Mouse (Mus musculus): ENCODE data around the gene Galnt10.

DNA sequence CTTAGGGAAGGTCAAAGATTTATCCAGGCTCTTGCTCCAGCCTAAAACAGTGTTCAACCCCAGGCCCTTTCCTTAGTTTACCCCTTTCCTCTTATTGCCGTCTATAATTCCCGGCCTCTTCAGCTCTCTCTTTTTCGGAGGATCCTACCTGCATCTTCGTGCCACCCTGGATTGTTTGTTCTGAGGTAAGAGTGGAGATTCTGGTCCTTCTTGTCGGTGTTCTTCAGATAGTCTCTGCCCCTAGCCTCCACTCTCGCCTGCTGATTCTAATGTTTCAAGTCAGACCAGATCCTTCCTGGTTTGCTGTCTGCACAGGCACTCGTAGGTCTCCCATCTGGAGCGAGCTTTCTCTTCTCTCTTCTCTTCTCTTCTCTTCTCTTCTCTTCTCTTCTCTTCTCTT lies 605 bp downstream of the Galnt10 start:
- TF ChIP-seq POLR2A (IDR thresholded peaks at IDR 0.05; ENCODE audit: low read depth, low read length), result no peak
- TF ChIP-seq CTCF (IDR thresholded peaks at IDR 0.05; ENCODE audit: extremely low read depth, insufficient read depth, insufficient read length, insufficient replicate concordance), result no peak

Data from spleen, adult 2 months (tissue).